Mouse (Mus musculus) forelimb bud, embryonic 11.5 days (tissue): ENCODE data around the gene Dusp1.
A peak's percentile ranks its signal among the peaks of the same experiment; 100 is the strongest.

ENCODE experiments used
- DNase-seq: peaks from one replicate; pipeline ENCODE4 v3.0.0-alpha.2; 2012; ENCODE audit warnings: low read depth, low spot score

Gene Dusp1

GRCm38 (mm10) chr17:26561651-26562181 is at the start of gene Dusp1:
Gene Dusp1, minus strand, starts transcription at chr17:26562128.
- no peak for DNase-seq

- no peak for DNase-seq
Observed at GRCm38 (mm10) chr17:26611328-26611727, 49.4 kb upstream of the Dusp1 start.

GRCm38 (mm10) chr17:26609820-26610219 is 47.9 kb upstream of the Dusp1 start:
- DNase-seq: no peak

GRCm38 (mm10) chr17:26608877-26609276 is 46.9 kb upstream of the Dusp1 start:
- DNase-seq: no peak

- no peak for DNase-seq
Observed at GRCm38 (mm10) chr17:26608348-26608747, 46.4 kb upstream of the Dusp1 start.

GRCm38 (mm10) chr17:26606516-26606915 is 44.6 kb upstream of the Dusp1 start:
- no peak for DNase-seq

- no peak for DNase-seq
Observed at GRCm38 (mm10) chr17:26605636-26606035, 43.7 kb upstream of the Dusp1 start.

- no peak for DNase-seq
Observed at GRCm38 (mm10) chr17:26603311-26603710, 41.4 kb upstream of the Dusp1 start.

GRCm38 (mm10) chr17:26602371-26602885 is 40.5 kb upstream of the Dusp1 start:
- no peak for DNase-seq

- DNase-seq: no peak
Observed at GRCm38 (mm10) chr17:26601926-26602325, 40.0 kb upstream of the Dusp1 start.

- DNase-seq: no peak
Observed at GRCm38 (mm10) chr17:26601514-26601913, 39.6 kb upstream of the Dusp1 start.

- no peak for DNase-seq
Observed at GRCm38 (mm10) chr17:26600913-26601447, 39.1 kb upstream of the Dusp1 start.

- no peak for DNase-seq
Observed at GRCm38 (mm10) chr17:26598845-26599244, 36.9 kb upstream of the Dusp1 start.

GRCm38 (mm10) chr17:26596856-26597481 is 35.0 kb upstream of the Dusp1 start:
- no peak for DNase-seq

GRCm38 (mm10) chr17:26596168-26596658 is 34.3 kb upstream of the Dusp1 start:
- no peak for DNase-seq

GRCm38 (mm10) chr17:26595448-26596167 is 33.7 kb upstream of the Dusp1 start:
- no peak for DNase-seq

GRCm38 (mm10) chr17:26594958-26595357 is 33.0 kb upstream of the Dusp1 start:
- no peak for DNase-seq

- no peak for DNase-seq
Observed at GRCm38 (mm10) chr17:26594171-26594570, 32.2 kb upstream of the Dusp1 start.

GRCm38 (mm10) chr17:26593199-26593598 is 31.3 kb upstream of the Dusp1 start:
- no peak for DNase-seq

GRCm38 (mm10) chr17:26592510-26592909 is 30.6 kb upstream of the Dusp1 start:
- DNase-seq: no peak

- DNase-seq: no peak
Observed at GRCm38 (mm10) chr17:26587961-26588487, 26.1 kb upstream of the Dusp1 start.

GRCm38 (mm10) chr17:26584558-26585136 is 22.7 kb upstream of the Dusp1 start:
- peak; percentile 26 for DNase-seq
